Mouse (Mus musculus) retina, adult 2 months (tissue): ENCODE measurements around the gene Slco3a1.

Source experiments
- DNase-seq: peaks from one replicate; pipeline ENCODE4 v3.0.0-alpha.2; 2012; ENCODE audit warnings: low read depth, low spot score

The Slco3a1 gene

GRCm38 (mm10) chr7:74348318-74348890 is 206.2 kb downstream of the Slco3a1 start:
- no peak for DNase-seq

- DNase-seq: no peak
Observed at GRCm38 (mm10) chr7:74347026-74347425, 207.6 kb downstream of the Slco3a1 start.

- no peak for DNase-seq
Observed at GRCm38 (mm10) chr7:74346451-74346850, 208.1 kb downstream of the Slco3a1 start.

GRCm38 (mm10) chr7:74341149-74341805 is 213.3 kb downstream of the Slco3a1 start:
- DNase-seq: no peak

GRCm38 (mm10) chr7:74340419-74340954 is 214.1 kb downstream of the Slco3a1 start:
- no peak for DNase-seq

GRCm38 (mm10) chr7:74337677-74338420 is 216.7 kb downstream of the Slco3a1 start:
- DNase-seq: no peak

GRCm38 (mm10) chr7:74332323-74332722 is 222.3 kb downstream of the Slco3a1 start:
- DNase-seq: no peak

GRCm38 (mm10) chr7:74330858-74331726 is 223.5 kb downstream of the Slco3a1 start:
- no peak for DNase-seq

- no peak for DNase-seq
Observed at GRCm38 (mm10) chr7:74330117-74330857, 224.3 kb downstream of the Slco3a1 start.

GRCm38 (mm10) chr7:74329004-74329403 is 225.6 kb downstream of the Slco3a1 start:
- no peak for DNase-seq

GRCm38 (mm10) chr7:74327716-74328115 is 226.9 kb downstream of the Slco3a1 start:
- DNase-seq: no peak

- DNase-seq: no peak
Observed at GRCm38 (mm10) chr7:74325052-74325451, 229.5 kb downstream of the Slco3a1 start.

GRCm38 (mm10) chr7:74323683-74324082 is 230.9 kb downstream of the Slco3a1 start:
- DNase-seq: no peak

GRCm38 (mm10) chr7:74323194-74323593 is 231.4 kb downstream of the Slco3a1 start:
- no peak for DNase-seq

- DNase-seq: no peak
Observed at GRCm38 (mm10) chr7:74320635-74321034, 233.9 kb downstream of the Slco3a1 start.

GRCm38 (mm10) chr7:74315836-74316435 is 238.6 kb downstream of the Slco3a1 start:
- DNase-seq: no peak

GRCm38 (mm10) chr7:74314276-74314675 is 240.3 kb downstream of the Slco3a1 start:
- no peak for DNase-seq

- no peak for DNase-seq
Observed at GRCm38 (mm10) chr7:74313279-74314105, 241.1 kb downstream of the Slco3a1 start.

GRCm38 (mm10) chr7:74311536-74311935 is 243.0 kb downstream of the Slco3a1 start:
- no peak for DNase-seq
